Mouse (Mus musculus) liver, postnatal 0 days (tissue): ENCODE measurements at regions not wholly inside any gene's neighbourhood (a gene's known extent, or its start where the extent isn't known, plus 50 kb on each side); places are given as distances from the start of the nearest gene placed in this dataset.

Experiments used
- ATAC-seq: fragments of 200-750 bp; cut with Nextera tagmentation; 2 replicates; pipeline ENCODE4 v1.8.0; 2017; ENCODE audit warnings: mild to moderate bottlenecking, moderate library complexity
- DNase-seq: peaks from one replicate; pipeline ENCODE4 v3.0.0-alpha.2; 2016
- H3K27ac ChIP-seq: fragments of 300-500 bp; sonication (generic); 2 replicates; pipeline ENCODE4 v1.5.1; 2014; ENCODE audit warnings: antibody characterized with exemption, moderate library complexity, mild to moderate bottlenecking, low read depth
- H3K27me3 ChIP-seq: fragments of 300-500 bp; sonication (generic); 2 replicates; pipeline ENCODE4 v1.6.1; 2014; ENCODE audit warnings: low read length, control low read depth, mixed read lengths; ENCODE audit not compliant: insufficient read depth
- H3K36me3 ChIP-seq: fragments of 300-500 bp; sonication (generic); replicated peaks from 2 replicates; pipeline ENCODE4 v1.6.1; 2014; ENCODE audit warnings: mild to moderate bottlenecking, control low read depth, low read length, moderate library complexity, mixed read lengths; ENCODE audit not compliant: insufficient read depth
- H3K4me1 ChIP-seq: fragments of 300-500 bp; sonication (generic); 2 replicates; pipeline ENCODE4 v1.6.1; 2014; ENCODE audit warnings: antibody characterized with exemption, mild to moderate bottlenecking, control low read depth; ENCODE audit not compliant: insufficient read depth
- H3K4me2 ChIP-seq: fragments of 300-500 bp; sonication (generic); 2 replicates; pipeline ENCODE4 v1.6.1; 2014; ENCODE audit warnings: low read depth, mild to moderate bottlenecking, low read length, moderate library complexity, mixed read lengths
- H3K4me3 ChIP-seq: fragments of 300-500 bp; sonication (generic); 2 replicates; pipeline ENCODE4 v1.5.1; 2014; ENCODE audit warnings: low read depth, low read length
- H3K9ac ChIP-seq: fragments of 300-500 bp; sonication (generic); replicated peaks from 2 replicates; pipeline ENCODE4 v1.6.1; 2014; ENCODE audit warnings: mild to moderate bottlenecking, moderate library complexity
- H3K9me3 ChIP-seq: fragments of 300-500 bp; sonication (generic); 2 replicates; pipeline ENCODE4 v1.6.1; 2016; ENCODE audit warnings: mild to moderate bottlenecking, control low read depth, low read length, mixed read lengths
- CTCF ChIP-seq: sonication (generic); IDR thresholded peaks from 2 replicates; pipeline ENCODE4 v1.5.1; 2016; ENCODE audit warnings: antibody characterized with exemption, low read depth
- EP300 ChIP-seq: IDR thresholded peaks from 2 replicates; pipeline ENCODE4 v1.6.1; 2016; ENCODE audit warnings: antibody characterized with exemption, low read depth, mild to moderate bottlenecking
- WGBS: fragments of 180-500 bp; shearing (Covaris S2); extraction: QIAGEN DNeasy Blood & Tissue Kit; methylation state at CpG from one replicate; pipeline ENCODE4 v1.1.7; 2014; ENCODE audit not compliant: insufficient replicate concordance; 5-methylcytosine and 5-hydroxymethylcytosine counted together

GRCm38 (mm10) chr3:149393317-149394172 is 403.2 kb upstream of the Adgrl2 start:
- no peak overlapping the region for H3K4me2 ChIP-seq
- H3K9ac ChIP-seq: no peak overlapping the region
- H3K9me3 ChIP-seq: no peaks in the 10 kb centered on the region
- no peak overlapping the region for H3K4me3 ChIP-seq
- no peaks in the 10 kb centered on the region for H3K27me3 ChIP-seq
- no peaks in the 10 kb centered on the region for H3K36me3 ChIP-seq
- 35% methylated on average over 4 of the region's 4 CpGs for WGBS
- no peak for TF ChIP-seq EP300
- no peak overlapping the region for H3K27ac ChIP-seq
- DNase-seq (no peak), ATAC-seq (peak; percentile 74)
- peaks cover 4% of the 10 kb centered on the region; the same call in 1 of the 2 replicates for H3K4me1 ChIP-seq

GRCm38 (mm10) chr3:149392164-149392563 is 401.8 kb upstream of the Adgrl2 start:
- no peak overlapping the region for H3K4me3 ChIP-seq
- H3K9ac ChIP-seq: no peak overlapping the region
- no peaks in the 10 kb centered on the region for H3K36me3 ChIP-seq
- peaks cover 4% of the 10 kb centered on the region; the same call in 1 of the 2 replicates for H3K4me1 ChIP-seq
- H3K4me2 ChIP-seq: no peak overlapping the region
- DNase-seq (no peak), ATAC-seq (no peak)
- TF ChIP-seq CTCF (no peak), EP300 (no peak)
- no peaks in the 10 kb centered on the region for H3K9me3 ChIP-seq
- 81% methylated on average over 9 of the region's 9 CpGs for WGBS
- no peak overlapping the region for H3K27ac ChIP-seq
- no peaks in the 10 kb centered on the region for H3K27me3 ChIP-seq

- H3K27ac ChIP-seq: no peak overlapping the region
- 22% methylated on average over 3 of the region's 3 CpGs for WGBS
- DNase-seq: no peak
- no peaks in the 10 kb centered on the region for H3K4me1 ChIP-seq
- H3K9me3 ChIP-seq: no peaks in the 10 kb centered on the region
- H3K9ac ChIP-seq: no peak overlapping the region
- no peak overlapping the region for H3K4me3 ChIP-seq
- ATAC-seq: no peak
- no peaks in the 10 kb centered on the region for H3K27me3 ChIP-seq
- TF ChIP-seq CTCF (no peak), EP300 (no peak)
- H3K4me2 ChIP-seq: no peak overlapping the region
- H3K36me3 ChIP-seq: no peaks in the 10 kb centered on the region
Measured at GRCm38 (mm10) chr3:149387537-149387936, 397.2 kb upstream of the Adgrl2 start.

GRCm38 (mm10) chr3:149386027-149386426 is 395.7 kb upstream of the Adgrl2 start:
- DNase-seq (no peak), ATAC-seq (no peak)
- Histone ChIP-seq H3K4me1 (no peaks in the 10 kb centered on the region), H3K4me3 (no peak overlapping the region), H3K27ac (no peak overlapping the region), H3K9me3 (no peaks in the 10 kb centered on the region), H3K4me2 (no peak overlapping the region), H3K9ac (no peak overlapping the region), H3K36me3 (no peaks in the 10 kb centered on the region), H3K27me3 (no peaks in the 10 kb centered on the region)
- WGBS: 50% methylated on average over 2 of the region's 2 CpGs
- TF ChIP-seq CTCF: no peak
- no peak for TF ChIP-seq EP300

GRCm38 (mm10) chr3:149385336-149385735 is 395.0 kb upstream of the Adgrl2 start:
- Histone ChIP-seq H3K27ac (no peak overlapping the region), H3K9ac (no peak overlapping the region), H3K4me2 (no peak overlapping the region), H3K27me3 (no peaks in the 10 kb centered on the region), H3K4me3 (no peak overlapping the region), H3K4me1 (no peaks in the 10 kb centered on the region), H3K9me3 (no peaks in the 10 kb centered on the region), H3K36me3 (no peaks in the 10 kb centered on the region)
- no peak for ATAC-seq
- no peak for DNase-seq
- WGBS: 59% methylated on average over 6 of the region's 6 CpGs
- TF ChIP-seq CTCF: no peak
- TF ChIP-seq EP300: no peak

GRCm38 (mm10) chr3:149381559-149382245 is 391.3 kb upstream of the Adgrl2 start:
- no peak for TF ChIP-seq EP300
- no peak for TF ChIP-seq CTCF

More at GRCm38 (mm10) chr3:149381559-149382245, 391.3 kb upstream of the Adgrl2 start:
- DNase-seq: no peak
- H3K36me3 ChIP-seq: no peaks in the 10 kb centered on the region
- H3K9ac ChIP-seq: no peak overlapping the region
- no peak overlapping the region for H3K4me2 ChIP-seq
- H3K4me3 ChIP-seq: no peak overlapping the region
- no peak for ATAC-seq
- no peaks in the 10 kb centered on the region for H3K9me3 ChIP-seq
- no peak overlapping the region for H3K27ac ChIP-seq
- 74% methylated on average over 10 of the region's 10 CpGs for WGBS
- H3K4me1 ChIP-seq: no peaks in the 10 kb centered on the region
- H3K27me3 ChIP-seq: no peaks in the 10 kb centered on the region
